Mouse (Mus musculus) heart, adult 2 months (tissue): ENCODE results near the gene Slc7a15.

Experiments used
- CTCF ChIP-seq: fragments of 200-600 bp; IDR thresholded peaks from 2 replicates; pipeline ENCODE4 v1.8.1; 2022; ENCODE audit warnings: antibody characterized with exemption, mild to moderate bottlenecking, moderate library complexity
- EP300 ChIP-seq: fragments of 200-500 bp; IDR thresholded peaks from 2 replicates; pipeline ENCODE4 v1.6.1; 2011; ENCODE audit warnings: low read depth, low read length, control low read depth; ENCODE audit not compliant: insufficient read depth
- POLR2A ChIP-seq: fragments of 200-500 bp; IDR thresholded peaks from 2 replicates; pipeline ENCODE4 v1.6.1; 2011; ENCODE audit warnings: mild to moderate bottlenecking, low read depth, low read length, control low read depth; ENCODE audit not compliant: insufficient read depth

- TF ChIP-seq POLR2A (no peak), CTCF (no peak), EP300 (no peak)
These were observed 91.7 kb downstream of the Slc7a15 start for GRCm38 (mm10) chr12:8506954-8507707.
